Mouse (Mus musculus) liver, postnatal 0 days (tissue): ENCODE results near the gene Wsb1. TPM values are rescaled to one million over a fixed set of nuclear protein-coding genes. Genes with fewer than 3 reads are reported as not detected.

Source experiments
- ATAC-seq: fragments of 200-750 bp; cut with Nextera tagmentation; 2 replicates; pipeline ENCODE4 v1.8.0; 2017; ENCODE audit warnings: mild to moderate bottlenecking, moderate library complexity
- DNase-seq: peaks from one replicate; pipeline ENCODE4 v3.0.0-alpha.2; 2016
- H3K27ac ChIP-seq: fragments of 300-500 bp; sonication (generic); 2 replicates; pipeline ENCODE4 v1.5.1; 2014; ENCODE audit warnings: antibody characterized with exemption, moderate library complexity, mild to moderate bottlenecking, low read depth
- H3K27me3 ChIP-seq: fragments of 300-500 bp; sonication (generic); 2 replicates; pipeline ENCODE4 v1.6.1; 2014; ENCODE audit warnings: low read length, control low read depth, mixed read lengths; ENCODE audit not compliant: insufficient read depth
- H3K36me3 ChIP-seq: fragments of 300-500 bp; sonication (generic); replicated peaks from 2 replicates; pipeline ENCODE4 v1.6.1; 2014; ENCODE audit warnings: mild to moderate bottlenecking, control low read depth, low read length, moderate library complexity, mixed read lengths; ENCODE audit not compliant: insufficient read depth
- H3K4me1 ChIP-seq: fragments of 300-500 bp; sonication (generic); 2 replicates; pipeline ENCODE4 v1.6.1; 2014; ENCODE audit warnings: antibody characterized with exemption, mild to moderate bottlenecking, control low read depth; ENCODE audit not compliant: insufficient read depth
- H3K4me2 ChIP-seq: fragments of 300-500 bp; sonication (generic); 2 replicates; pipeline ENCODE4 v1.6.1; 2014; ENCODE audit warnings: low read depth, mild to moderate bottlenecking, low read length, moderate library complexity, mixed read lengths
- H3K4me3 ChIP-seq: fragments of 300-500 bp; sonication (generic); 2 replicates; pipeline ENCODE4 v1.5.1; 2014; ENCODE audit warnings: low read depth, low read length
- H3K9ac ChIP-seq: fragments of 300-500 bp; sonication (generic); replicated peaks from 2 replicates; pipeline ENCODE4 v1.6.1; 2014; ENCODE audit warnings: mild to moderate bottlenecking, moderate library complexity
- H3K9me3 ChIP-seq: fragments of 300-500 bp; sonication (generic); 2 replicates; pipeline ENCODE4 v1.6.1; 2016; ENCODE audit warnings: mild to moderate bottlenecking, control low read depth, low read length, mixed read lengths
- CTCF ChIP-seq: sonication (generic); IDR thresholded peaks from 2 replicates; pipeline ENCODE4 v1.5.1; 2016; ENCODE audit warnings: antibody characterized with exemption, low read depth
- EP300 ChIP-seq: IDR thresholded peaks from 2 replicates; pipeline ENCODE4 v1.6.1; 2016; ENCODE audit warnings: antibody characterized with exemption, low read depth, mild to moderate bottlenecking
- WGBS: fragments of 180-500 bp; shearing (Covaris S2); extraction: QIAGEN DNeasy Blood & Tissue Kit; methylation state at CpG from one replicate; pipeline ENCODE4 v1.1.7; 2014; ENCODE audit not compliant: insufficient replicate concordance; 5-methylcytosine and 5-hydroxymethylcytosine counted together
- polyA plus RNA-seq: library from polyadenylated mRNA; unstranded; fragments of >200 nt; fragmentation: Nextera tagmentation; extraction: Ambion mirVana; gene quantifications from 2 replicates; pipeline ENCODE4 v1.2.1, GENCODE M21; 2015

The Wsb1 gene
- polyA plus RNA-seq, 1 experiment from 2014 or later = 26.3 TPM

GRCm38 (mm10) chr11:79200502-79200901 lies 54.0 kb downstream of the Wsb1 start:
- Histone ChIP-seq H3K27ac (no peak overlapping the region), H3K9me3 (no peaks in the 10 kb centered on the region), H3K4me3 (no peak overlapping the region), H3K36me3 (no peaks in the 10 kb centered on the region), H3K9ac (no peak overlapping the region), H3K4me1 (no peaks in the 10 kb centered on the region), H3K4me2 (no peak overlapping the region), H3K27me3 (no peaks in the 10 kb centered on the region)
- ATAC-seq (no peak), DNase-seq (no peak)
- WGBS = 70% methylated on average over 7 of the region's 7 CpGs
- TF ChIP-seq CTCF (no peak), EP300 (no peak)

- TF ChIP-seq CTCF = no peak
- no peak for TF ChIP-seq EP300
Observed at GRCm38 (mm10) chr11:79198562-79198961, 55.9 kb downstream of the Wsb1 start.

DNA sequence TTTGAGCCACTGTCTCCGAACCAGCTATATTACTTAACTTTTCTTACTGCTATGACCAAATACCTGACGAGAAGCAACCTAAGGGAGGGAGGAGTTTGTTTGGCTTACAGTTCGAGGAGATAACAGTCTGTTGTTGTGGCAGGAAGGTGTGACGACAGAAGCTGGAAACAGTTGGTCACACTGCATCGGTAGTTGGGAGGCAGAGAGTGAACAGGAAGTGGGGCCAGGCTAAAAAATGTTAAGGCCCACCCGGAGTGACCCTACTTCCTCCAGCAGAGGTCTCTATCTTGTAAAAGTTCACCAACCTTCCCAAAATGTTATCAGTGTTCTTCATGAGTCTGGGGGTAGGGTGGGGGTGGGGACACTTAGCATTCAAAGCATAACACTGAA lies 56.6 kb downstream of the Wsb1 start:
- Histone ChIP-seq H3K27me3 (no peaks in the 10 kb centered on the region), H3K4me1 (no peaks in the 10 kb centered on the region), H3K4me3 (no peak overlapping the region), H3K27ac (no peak overlapping the region), H3K9ac (no peak overlapping the region), H3K9me3 (no peaks in the 10 kb centered on the region), H3K36me3 (no peaks in the 10 kb centered on the region), H3K4me2 (no peak overlapping the region)
- WGBS = 37% methylated on average over 6 of the region's 6 CpGs
- ATAC-seq (no peak), DNase-seq (no peak)
- no peak for TF ChIP-seq EP300
- no peak for TF ChIP-seq CTCF

More at GRCm38 (mm10) chr11:79198562-79198961, 55.9 kb downstream of the Wsb1 start:
- no peaks in the 10 kb centered on the region for H3K36me3 ChIP-seq
- no peak for ATAC-seq
- no peak overlapping the region for H3K9ac ChIP-seq
- H3K4me2 ChIP-seq = no peak overlapping the region
- no peak overlapping the region for H3K4me3 ChIP-seq
- H3K4me1 ChIP-seq = no peaks in the 10 kb centered on the region
- no peaks in the 10 kb centered on the region for H3K9me3 ChIP-seq
- DNase-seq = no peak
- 81% methylated on average over 4 of the region's 4 CpGs for WGBS
- no peaks in the 10 kb centered on the region for H3K27me3 ChIP-seq
- no peak overlapping the region for H3K27ac ChIP-seq

DNA sequence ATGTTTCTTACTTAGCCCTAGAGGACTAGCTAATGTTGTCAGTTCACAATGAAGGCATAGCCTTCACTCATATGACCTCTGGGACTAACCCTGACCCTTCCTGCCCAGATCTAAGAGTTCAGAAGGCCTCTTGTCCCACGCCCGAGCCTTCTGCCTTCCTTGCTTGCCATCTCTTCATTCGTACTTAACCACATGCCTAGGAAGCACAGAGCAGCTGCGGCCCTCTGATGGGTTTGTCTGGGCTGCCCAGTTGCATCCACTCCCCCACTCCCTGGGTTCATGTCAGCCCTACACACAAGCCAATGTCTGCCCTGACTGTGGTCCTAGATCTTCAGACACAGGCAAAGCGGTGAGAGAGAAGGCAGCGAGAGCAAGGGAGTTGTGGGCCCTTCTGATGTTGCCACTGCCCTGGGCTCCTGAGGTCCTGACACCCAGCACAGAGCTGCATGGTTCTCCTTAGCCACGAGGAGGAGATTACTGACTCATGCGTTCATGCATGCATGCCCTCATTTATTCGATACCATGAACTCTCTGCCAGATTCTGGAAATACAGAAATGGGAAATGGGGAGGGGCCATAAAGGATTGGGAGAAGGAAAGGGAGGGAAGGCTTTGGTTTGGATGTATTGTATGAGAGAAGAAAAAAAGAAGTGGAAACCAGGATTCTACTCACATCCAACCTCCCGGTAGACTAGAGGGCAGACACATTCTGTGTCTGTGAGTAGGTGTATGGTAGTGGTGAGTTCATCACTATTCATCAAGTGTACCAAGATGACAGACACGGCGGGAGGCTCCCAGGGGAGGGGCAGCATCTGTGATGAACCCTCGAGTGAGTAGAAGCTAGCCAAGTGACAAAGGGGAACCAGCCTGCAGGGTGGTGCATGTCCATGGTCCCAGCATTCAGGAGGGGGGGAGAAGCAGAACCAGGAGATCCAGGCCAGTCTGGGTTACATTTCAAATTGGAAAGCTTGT lies 57.3 kb downstream of the Wsb1 start:
- Histone ChIP-seq H3K4me1 (no peaks in the 10 kb centered on the region), H3K9ac (no peak overlapping the region), H3K36me3 (no peaks in the 10 kb centered on the region), H3K4me3 (no peak overlapping the region), H3K27ac (no peak overlapping the region), H3K27me3 (no peaks in the 10 kb centered on the region), H3K9me3 (no peaks in the 10 kb centered on the region), H3K4me2 (no peak overlapping the region)
- DNase-seq (no peak), ATAC-seq (no peak)
- 73% methylated on average over 13 of the region's 13 CpGs for WGBS
- TF ChIP-seq EP300 (no peak), CTCF (no peak)

- no peak for ATAC-seq
- H3K4me1 ChIP-seq = no peaks in the 10 kb centered on the region
- H3K4me2 ChIP-seq = no peak overlapping the region
- H3K4me3 ChIP-seq = no peak overlapping the region
- no peak overlapping the region for H3K9ac ChIP-seq
- H3K27me3 ChIP-seq = no peaks in the 10 kb centered on the region
- DNase-seq = no peak
- H3K9me3 ChIP-seq = no peaks in the 10 kb centered on the region
- H3K36me3 ChIP-seq = no peaks in the 10 kb centered on the region
- H3K27ac ChIP-seq = no peak overlapping the region
- TF ChIP-seq CTCF = no peak
- no peak for TF ChIP-seq EP300
- 59% methylated on average over 3 of the region's 3 CpGs for WGBS
Observed at GRCm38 (mm10) chr11:79196196-79196869, 58.1 kb downstream of the Wsb1 start.

DNA sequence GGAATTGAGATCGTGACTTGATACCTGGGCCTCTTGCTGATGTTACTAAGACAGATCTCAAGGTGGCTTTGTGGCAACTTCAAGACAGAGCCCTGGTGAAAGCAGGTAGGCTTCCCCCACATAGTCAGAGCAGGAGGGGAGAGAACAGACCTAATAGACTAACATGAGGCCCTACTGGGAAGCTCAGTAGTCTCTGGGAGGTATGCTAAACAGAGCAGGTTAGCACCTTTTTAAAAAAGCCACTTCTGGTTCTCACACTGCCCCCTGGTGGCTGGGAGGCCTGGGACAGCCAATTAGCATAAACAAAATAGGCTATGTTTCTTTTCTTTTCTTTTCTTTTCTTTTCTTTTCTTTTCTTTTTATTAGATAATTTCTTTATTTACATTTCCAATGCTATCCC lies 62.3 kb downstream of the Wsb1 start:
- WGBS = 69% methylated on average over 1 of the region's 1 CpGs
- no peaks in the 10 kb centered on the region for H3K36me3 ChIP-seq
- TF ChIP-seq EP300 = no peak
- peak; percentile 67 for TF ChIP-seq CTCF
- no peak overlapping the region for H3K4me2 ChIP-seq
- H3K4me1 ChIP-seq = no peaks in the 10 kb centered on the region
- ATAC-seq (no peak), DNase-seq (peak; percentile 66)
- no peak overlapping the region for H3K27ac ChIP-seq
- H3K9ac ChIP-seq = no peak overlapping the region
- H3K27me3 ChIP-seq = no peaks in the 10 kb centered on the region
- no peaks in the 10 kb centered on the region for H3K9me3 ChIP-seq
- no peak overlapping the region for H3K4me3 ChIP-seq
